Mouse (Mus musculus): ENCODE measurements around the gene C1s2. TPM values are rescaled to one million over a fixed set of nuclear protein-coding genes. Genes with fewer than 3 reads are reported as not detected.

Gene C1s2
- not detected for polyA plus RNA-seq (2017; shearing (Covaris generic))

DNA sequence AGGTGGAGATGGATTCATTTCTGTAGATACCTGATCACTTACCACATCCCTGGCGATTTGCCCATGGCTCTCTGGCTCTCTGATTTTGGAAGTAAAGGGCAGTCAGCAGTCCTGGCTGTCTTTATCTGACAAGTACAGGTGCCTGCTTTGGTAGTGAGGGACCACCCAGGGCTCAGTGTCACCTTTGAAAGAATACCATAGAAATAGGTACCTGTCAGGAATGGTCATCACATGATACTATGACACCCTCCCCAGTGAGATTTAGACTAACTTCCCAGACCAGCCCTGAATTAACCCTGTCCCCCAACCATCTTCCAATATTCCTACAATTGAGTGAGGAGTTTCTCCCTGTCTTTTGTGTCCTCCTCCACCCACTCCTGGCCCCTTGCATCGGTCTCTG is at the start of gene C1s2:
Gene C1s2, minus strand, starts transcription at position 101 of the 400 bp plus-strand sequence.

DNA sequence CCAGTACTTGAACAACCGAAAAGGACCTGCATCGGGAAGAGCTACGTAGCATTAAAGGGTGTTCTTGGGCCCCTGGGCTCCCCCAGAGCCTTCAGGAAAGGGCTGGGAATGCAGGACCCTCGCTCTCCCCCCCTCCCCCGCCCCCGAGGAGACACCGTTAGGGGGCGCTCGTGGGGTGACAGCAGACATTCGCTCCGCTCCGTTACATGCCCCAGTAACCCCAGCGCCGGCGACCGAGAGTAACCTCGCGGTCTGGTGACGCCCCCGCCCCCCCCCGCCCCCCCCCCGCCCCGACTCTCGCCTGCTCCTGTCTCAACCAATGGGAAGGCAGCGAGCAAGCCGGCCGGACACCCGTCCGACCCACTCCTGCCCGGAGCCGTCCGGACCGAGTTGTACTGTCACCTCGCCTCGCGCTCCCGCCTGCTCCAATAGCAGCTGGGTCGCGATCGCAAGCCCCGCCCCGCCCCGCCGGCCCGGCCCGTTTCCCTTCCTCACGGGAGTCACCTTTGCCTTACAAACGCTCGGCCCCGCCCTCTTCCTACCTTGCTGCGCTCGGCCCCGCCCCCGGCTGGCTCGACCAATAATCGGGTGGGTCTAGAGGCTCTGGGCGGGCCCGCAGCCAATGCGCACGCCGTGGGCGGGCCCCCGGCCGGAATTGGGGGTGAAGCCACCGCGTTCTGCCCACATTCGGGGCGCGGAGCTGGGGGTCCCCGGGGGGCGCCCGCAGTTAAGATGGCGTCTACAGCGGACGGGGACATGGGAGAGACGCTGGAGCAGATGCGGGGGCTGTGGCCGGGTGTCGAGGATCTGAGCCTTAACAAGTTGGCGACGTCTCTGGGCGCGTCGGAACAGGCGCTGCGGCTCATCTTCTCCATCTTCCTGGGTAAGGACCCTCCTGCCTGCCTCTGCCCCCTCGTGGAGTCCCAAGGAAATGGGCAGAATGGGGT is 26.9 kb upstream of the C1s2 start, which contains the start of gene Lpcat3:
Gene Lpcat3, plus strand, starts transcription at position 551 of the 947 bp plus-strand sequence.

Other genes starting within 250 kb of the C1s2 start
- 67.9 TPM for gene Pex5, start 221.0 kb downstream of the C1s2 start, polyA plus RNA-seq (2017; shearing (Covaris generic))
- 0.85 TPM for gene Clstn3, start 171.3 kb downstream of the C1s2 start, polyA plus RNA-seq (2017; shearing (Covaris generic))
- not detected for gene C1rl, start 143.0 kb downstream of the C1s2 start, polyA plus RNA-seq (2017; shearing (Covaris generic))
- not detected for gene C1ra, start 123.7 kb downstream of the C1s2 start, polyA plus RNA-seq (2017; shearing (Covaris generic))
- gene C1s1, start 93.7 kb downstream of the C1s2 start, polyA plus RNA-seq (2017; shearing (Covaris generic)) = not detected
- not detected for gene C1rb, start 65.8 kb downstream of the C1s2 start, polyA plus RNA-seq (2017; shearing (Covaris generic))
- 54.5 TPM for gene Lpcat3, start 26.9 kb upstream of the C1s2 start, polyA plus RNA-seq (2017; shearing (Covaris generic))
- 347 TPM for gene Emg1, start 76.1 kb upstream of the C1s2 start, polyA plus RNA-seq (2017; shearing (Covaris generic))
- 133 TPM for gene Phb2, start 76.3 kb upstream of the C1s2 start, polyA plus RNA-seq (2017; shearing (Covaris generic))
- 209 TPM for gene Ptpn6, start 102.6 kb upstream of the C1s2 start, polyA plus RNA-seq (2017; shearing (Covaris generic))
- gene Grcc10, start 105.3 kb upstream of the C1s2 start, polyA plus RNA-seq (2017; shearing (Covaris generic)) = 275 TPM
- gene Gm45234, start 119.9 kb upstream of the C1s2 start, polyA plus RNA-seq (2017; shearing (Covaris generic)) = not detected
- 40.2 TPM for gene Atn1, start 120.4 kb upstream of the C1s2 start, polyA plus RNA-seq (2017; shearing (Covaris generic))
- 2.5 TPM for gene Eno2, start 133.6 kb upstream of the C1s2 start, polyA plus RNA-seq (2017; shearing (Covaris generic))
- gene Lrrc23, start 143.6 kb upstream of the C1s2 start, polyA plus RNA-seq (2017; shearing (Covaris generic)) = 2.6 TPM
- gene Spsb2, start 172.6 kb upstream of the C1s2 start, polyA plus RNA-seq (2017; shearing (Covaris generic)) = 1.4 TPM
- 40.1 TPM for gene Tpi1, start 178.2 kb upstream of the C1s2 start, polyA plus RNA-seq (2017; shearing (Covaris generic))
- gene Usp5, start 193.4 kb upstream of the C1s2 start, polyA plus RNA-seq (2017; shearing (Covaris generic)) = 90.0 TPM
- 4.0 TPM for gene Cdca3, start 193.5 kb upstream of the C1s2 start, polyA plus RNA-seq (2017; shearing (Covaris generic))
- not detected for gene Gnb3, start 204.2 kb upstream of the C1s2 start, polyA plus RNA-seq (2017; shearing (Covaris generic))
- not detected for gene P3h3, start 221.7 kb upstream of the C1s2 start, polyA plus RNA-seq (2017; shearing (Covaris generic))
- 0.10 TPM for gene Gpr162, start 227.9 kb upstream of the C1s2 start, polyA plus RNA-seq (2017; shearing (Covaris generic))

Measured in naive thymus-derived CD4-positive, alpha-beta T cell, adult 5 months (primary cell).